Mouse (Mus musculus) olfactory bulb, adult 2 months (tissue): ENCODE measurements around the gene D430041D05Rik. TPM values are rescaled to one million over a fixed set of nuclear protein-coding genes. Genes with fewer than 3 reads are reported as not detected.

Source experiments
- H3K27ac ChIP-seq: fragments of 200-500 bp; 2 replicates; pipeline ENCODE4 v1.5.1; 2012; ENCODE audit warnings: low read depth, low read length; ENCODE audit not compliant: insufficient read depth
- H3K4me1 ChIP-seq: fragments of 200-500 bp; 2 replicates; pipeline ENCODE4 v1.6.1; 2012; ENCODE audit warnings: low read length; ENCODE audit not compliant: control insufficient read depth, insufficient read depth
- H3K4me3 ChIP-seq: fragments of 200-500 bp; 2 replicates; pipeline ENCODE4 v1.5.1; 2012; ENCODE audit warnings: mild to moderate bottlenecking, low read depth, low read length, moderate library complexity; ENCODE audit not compliant: insufficient read depth
- CTCF ChIP-seq: fragments of 200-500 bp; IDR thresholded peaks from 2 replicates; pipeline ENCODE4 v1.5.1; 2012; ENCODE audit warnings: low read depth, mild to moderate bottlenecking, low read length, moderate library complexity; ENCODE audit not compliant: insufficient read depth
- POLR2A ChIP-seq: fragments of 200-500 bp; IDR thresholded peaks from 2 replicates; pipeline ENCODE4 v1.6.1; 2012; ENCODE audit warnings: mild to moderate bottlenecking, low read depth, low read length, moderate library complexity; ENCODE audit not compliant: insufficient read depth
- WGBS: fragments of 180-500 bp; shearing (Covaris S2); methylation state at CpG from one replicate; pipeline ENCODE4 v1.1.7; 2018; 5-methylcytosine and 5-hydroxymethylcytosine counted together
- polyA plus RNA-seq: library from polyadenylated mRNA; stranded (reverse); fragments of >200 nt; gene quantifications from 2 replicates; pipeline ENCODE4 v1.2.4, GENCODE M21; 2012; ENCODE audit warnings: low replicate concordance; ENCODE audit not compliant: missing spikeins, insufficient read depth, insufficient read length

D430041D05Rik gene
- polyA plus RNA-seq, 1 experiment = not detected

GRCm38 (mm10) chr2:104318259-104318658, 92.6 kb downstream of the D430041D05Rik start:
- no peak overlapping the region for H3K4me3 ChIP-seq
- peaks cover 16% of the 10 kb centered on the region for H3K4me1 ChIP-seq
- no peak overlapping the region for H3K27ac ChIP-seq
- 85% methylated on average over 2 of the region's 2 CpGs for WGBS
- TF ChIP-seq CTCF = no peak
- TF ChIP-seq POLR2A = no peak

- WGBS = 65% methylated on average over 6 of the region's 6 CpGs
- Histone ChIP-seq H3K4me1 (peaks cover 16% of the 10 kb centered on the region), H3K4me3 (no peak overlapping the region), H3K27ac (no peak overlapping the region)
- TF ChIP-seq CTCF = no peak
- no peak for TF ChIP-seq POLR2A
Measured at GRCm38 (mm10) chr2:104317631-104318030, 93.2 kb downstream of the D430041D05Rik start.

GRCm38 (mm10) chr2:104316483-104316882, 94.3 kb downstream of the D430041D05Rik start:
- WGBS = 63% methylated on average over 8 of the region's 8 CpGs
- TF ChIP-seq CTCF = no peak
- Histone ChIP-seq H3K4me3 (no peak overlapping the region), H3K27ac (no peak overlapping the region), H3K4me1 (peaks cover 16% of the 10 kb centered on the region)

- Histone ChIP-seq H3K4me3 (no peak overlapping the region), H3K4me1 (peaks cover 4% of the 10 kb centered on the region), H3K27ac (no peak overlapping the region)
- WGBS = 86% methylated on average over 6 of the region's 6 CpGs
- no peak for TF ChIP-seq CTCF
- TF ChIP-seq POLR2A = no peak
Measured at GRCm38 (mm10) chr2:104313246-104313645, 97.6 kb downstream of the D430041D05Rik start.

- TF ChIP-seq CTCF = no peak
- TF ChIP-seq POLR2A = no peak
- Histone ChIP-seq H3K27ac (no peak overlapping the region), H3K4me1 (no peaks in the 10 kb centered on the region), H3K4me3 (no peak overlapping the region)
- 80% methylated on average over 4 of the region's 4 CpGs for WGBS
Measured at GRCm38 (mm10) chr2:104307102-104307501, 103.7 kb downstream of the D430041D05Rik start.

- WGBS = 64% methylated on average over 5 of the region's 5 CpGs
- Histone ChIP-seq H3K4me3 (no peak overlapping the region), H3K4me1 (0 out of 2 replicates have a peak, but pooled peaks cover 2% of the 10 kb centered on the region), H3K27ac (no peak overlapping the region)
- TF ChIP-seq POLR2A = no peak
- no peak for TF ChIP-seq CTCF
Measured at GRCm38 (mm10) chr2:104305722-104306121, 105.1 kb downstream of the D430041D05Rik start.

- Histone ChIP-seq H3K4me1 (0 out of 2 replicates have a peak, but pooled peaks cover 4% of the 10 kb centered on the region), H3K27ac (no peak overlapping the region), H3K4me3 (no peak overlapping the region)
- no peak for TF ChIP-seq CTCF
- no peak for TF ChIP-seq POLR2A
- 28% methylated on average over 1 of the region's 1 CpGs for WGBS
Measured at GRCm38 (mm10) chr2:104299912-104300311, 110.9 kb downstream of the D430041D05Rik start.

- Histone ChIP-seq H3K4me1 (0 out of 2 replicates have a peak, but pooled peaks cover 4% of the 10 kb centered on the region), H3K27ac (no peak overlapping the region), H3K4me3 (no peak overlapping the region)
- WGBS = 39% methylated on average over 7 of the region's 7 CpGs
- TF ChIP-seq CTCF (no peak), POLR2A (no peak)
Measured at GRCm38 (mm10) chr2:104299160-104299559, 111.7 kb downstream of the D430041D05Rik start.

GRCm38 (mm10) chr2:104286821-104287220, 124.0 kb downstream of the D430041D05Rik start:
- Histone ChIP-seq H3K27ac (no peak overlapping the region), H3K4me1 (peaks cover 6% of the 10 kb centered on the region; the same call in 1 of the 2 replicates), H3K4me3 (no peak overlapping the region)
- TF ChIP-seq CTCF (no peak), POLR2A (no peak)
- 87% methylated on average over 3 of the region's 3 CpGs for WGBS

- WGBS = 59% methylated on average over 8 of the region's 8 CpGs
- H3K27ac ChIP-seq = no peak overlapping the region
- TF ChIP-seq CTCF = no peak
- no peak for TF ChIP-seq POLR2A
- no peak overlapping the region for H3K4me3 ChIP-seq
- H3K4me1 ChIP-seq = peaks cover 6% of the 10 kb centered on the region; the same call in 1 of the 2 replicates
Measured at GRCm38 (mm10) chr2:104283401-104283955, 127.3 kb downstream of the D430041D05Rik start.
